Mouse (Mus musculus) spleen, adult 2 months (tissue): ENCODE measurements around the gene Snx21. TPM values are rescaled to one million over a fixed set of nuclear protein-coding genes. Genes with fewer than 3 reads are reported as not detected.

ENCODE experiments used
- DNase-seq, 2 experiments: peaks; one replicate each; pipeline versions ENCODE4 v3.0.0 to v3.0.0-alpha.2; 2012 to 2021; ENCODE audit warnings: low spot score in 2 of 2, low read depth in 1 of 2
- H3K27ac ChIP-seq: fragments of 200-500 bp; 2 replicates; pipeline ENCODE4 v1.5.1; 2012; ENCODE audit warnings: low read length, inconsistent platforms; ENCODE audit not compliant: insufficient read depth
- H3K27me3 ChIP-seq: fragments of 200-500 bp; 2 replicates; pipeline ENCODE4 v1.6.1; 2012; ENCODE audit warnings: mild to moderate bottlenecking, moderate library complexity, low read length, inconsistent platforms; ENCODE audit not compliant: control insufficient read depth, insufficient read depth
- H3K36me3 ChIP-seq: fragments of 200-500 bp; 2 replicates; pipeline ENCODE4 v1.6.1; 2012; ENCODE audit warnings: mild to moderate bottlenecking, low read length, inconsistent platforms; ENCODE audit not compliant: control insufficient read depth, insufficient read depth
- H3K4me1 ChIP-seq: fragments of 200-500 bp; 2 replicates; pipeline ENCODE4 v1.6.1; 2011; ENCODE audit warnings: inconsistent platforms; ENCODE audit not compliant: control insufficient read depth, insufficient read depth, insufficient read length
- H3K4me3 ChIP-seq: fragments of 200-500 bp; 2 replicates; pipeline ENCODE4 v1.5.1; 2011; ENCODE audit warnings: mild to moderate bottlenecking, inconsistent platforms; ENCODE audit not compliant: insufficient read depth, insufficient read length; ENCODE audit errors: extremely low read depth
- CTCF ChIP-seq: fragments of 200-500 bp; IDR thresholded peaks from 2 replicates; pipeline ENCODE4 v1.5.1; 2011; ENCODE audit warnings: mild to moderate bottlenecking, inconsistent platforms; ENCODE audit not compliant: insufficient read depth, insufficient read length, insufficient replicate concordance; ENCODE audit errors: extremely low read depth
- POLR2A ChIP-seq: fragments of 200-500 bp; IDR thresholded peaks from 2 replicates; pipeline ENCODE4 v1.6.1; 2011; ENCODE audit warnings: low read depth, low read length, inconsistent platforms
- WGBS: fragments of 180-500 bp; shearing (Covaris S2); methylation state at CpG from one replicate; pipeline ENCODE4 v1.1.7; 2018; 5-methylcytosine and 5-hydroxymethylcytosine counted together
- polyA plus RNA-seq: library from polyadenylated mRNA; depleted of rRNA; stranded (reverse); fragments of >200 nt; gene quantifications from 2 replicates; pipeline ENCODE4 v1.2.3, GENCODE M21; 2012

The Snx21 gene
- polyA plus RNA-seq, 1 experiment, result 9.5 TPM

DNA sequence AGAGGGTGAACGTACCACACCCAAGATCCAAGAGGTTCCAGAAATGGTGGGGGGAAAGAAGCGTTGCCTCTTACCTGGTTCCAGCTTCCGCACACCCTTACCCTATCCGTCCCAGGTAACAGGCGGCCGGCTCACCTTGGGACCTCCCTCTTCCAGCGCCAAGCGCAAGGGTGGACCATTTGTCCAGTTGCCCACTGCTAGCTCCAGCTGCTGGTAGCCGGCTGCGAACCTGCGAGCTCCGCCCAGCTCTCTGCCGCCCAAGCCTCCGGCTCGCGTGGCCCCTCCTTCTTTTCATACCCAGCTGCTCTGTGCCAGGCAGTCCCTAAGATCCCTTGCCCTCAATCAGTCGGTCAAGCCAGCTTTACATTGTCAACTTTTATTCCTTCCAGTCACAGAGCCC is 8.8 kb upstream of the Snx21 start:
- no peaks in the 10 kb centered on the region for H3K4me1 ChIP-seq
- DNase-seq, result no peak
- TF ChIP-seq POLR2A (no peak), CTCF (no peak)
- WGBS, result 78% methylated on average over 17 of the region's 17 CpGs
- H3K27ac ChIP-seq, result no peak overlapping the region
- H3K36me3 ChIP-seq, result no peaks in the 10 kb centered on the region
- H3K4me3 ChIP-seq, result no peak overlapping the region
- no peaks in the 10 kb centered on the region for H3K27me3 ChIP-seq

DNA sequence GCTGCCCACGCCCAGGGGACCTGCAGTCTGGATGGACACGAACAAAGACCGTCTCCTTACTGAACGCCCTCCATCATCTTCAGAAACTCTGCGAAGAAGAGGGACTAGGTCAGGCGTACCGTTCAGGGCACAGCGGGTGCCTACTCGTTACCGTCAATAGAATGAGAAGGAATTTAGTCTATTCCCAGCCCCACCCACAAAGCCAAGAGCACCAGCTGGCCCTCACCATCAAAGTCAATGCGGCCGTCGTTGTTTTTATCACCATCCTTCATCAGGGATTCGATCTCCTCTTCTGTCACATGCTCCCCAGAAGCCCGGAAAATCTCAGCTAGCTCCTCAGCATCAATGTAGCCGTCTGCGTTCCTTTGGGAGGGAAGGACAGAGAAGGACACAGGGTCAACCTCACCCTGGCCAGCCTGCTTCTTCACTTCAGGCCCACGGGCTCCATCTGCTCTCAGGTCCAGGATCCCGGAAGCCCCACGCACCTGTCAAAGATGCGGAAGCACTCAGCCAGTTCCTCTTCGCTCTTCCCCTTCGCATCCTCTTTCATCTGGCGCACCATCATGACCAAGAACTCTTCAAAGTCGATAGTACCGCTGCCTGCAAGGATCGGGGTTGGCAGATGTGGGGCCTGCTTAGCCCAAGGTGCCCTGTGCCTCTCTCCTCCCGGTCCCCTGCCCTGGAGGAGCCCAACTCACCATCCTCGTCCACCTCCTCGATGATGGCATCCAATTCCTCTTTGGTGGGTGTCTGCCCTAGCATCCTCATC is 8.2 kb upstream of the Snx21 start:
- no peaks in the 10 kb centered on the region for H3K36me3 ChIP-seq

DNA sequence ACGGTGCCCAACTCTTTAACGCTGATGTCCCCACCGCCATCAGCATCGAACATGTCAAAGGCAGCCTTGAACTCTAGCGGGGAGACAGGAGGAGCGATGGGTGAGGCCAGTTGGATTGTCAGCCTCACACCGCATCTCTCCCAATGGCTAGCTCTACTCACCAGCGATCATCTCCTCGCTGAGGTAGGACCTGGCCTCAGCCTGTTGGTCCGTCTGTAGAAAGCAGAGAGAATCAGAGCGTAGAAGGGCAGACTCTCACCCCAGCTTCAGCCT is 7.7 kb upstream of the Snx21 start:
- TF ChIP-seq CTCF, result no peak
- no peak for TF ChIP-seq POLR2A
- no peak overlapping the region for H3K4me3 ChIP-seq
- H3K4me1 ChIP-seq, result no peaks in the 10 kb centered on the region
- H3K27me3 ChIP-seq, result no peaks in the 10 kb centered on the region
- H3K36me3 ChIP-seq, result no peaks in the 10 kb centered on the region
- WGBS, result 89% methylated on average over 11 of the region's 11 CpGs
- H3K27ac ChIP-seq, result no peak overlapping the region
- DNase-seq, result no peak

More for the DNA sequence above, 8.2 kb upstream of the Snx21 start:
- TF ChIP-seq CTCF, result no peak
- TF ChIP-seq POLR2A, result no peak
- DNase-seq, result no peak
- Histone ChIP-seq H3K4me1 (no peaks in the 10 kb centered on the region), H3K27ac (no peak overlapping the region), H3K27me3 (no peaks in the 10 kb centered on the region), H3K4me3 (no peak overlapping the region)
- WGBS, result 81% methylated on average over 30 of the region's 30 CpGs

DNA sequence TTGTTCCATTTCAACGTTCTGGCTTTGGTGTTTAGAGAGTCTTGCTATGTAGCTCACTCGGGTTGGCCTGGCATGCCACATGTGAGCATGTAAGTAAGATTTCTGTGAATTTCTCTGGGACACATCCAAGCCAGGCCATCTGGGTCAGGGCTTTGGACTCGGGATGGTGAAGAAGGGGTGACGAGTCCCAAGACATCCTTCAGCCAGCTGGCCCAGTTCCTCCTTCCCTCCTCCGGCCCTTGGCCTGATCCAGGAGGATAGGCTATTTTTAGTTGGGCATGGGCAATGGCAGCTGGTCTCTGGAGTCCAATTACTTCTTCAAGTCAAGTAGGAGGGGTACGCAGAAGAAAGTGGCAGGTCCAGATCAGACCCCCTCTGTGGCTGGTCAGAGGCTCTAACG is 6.8 kb upstream of the Snx21 start:
- WGBS, result 81% methylated on average over 7 of the region's 7 CpGs
- no peak for DNase-seq
- TF ChIP-seq POLR2A (no peak), CTCF (no peak)
- no peak overlapping the region for H3K4me3 ChIP-seq
- no peaks in the 10 kb centered on the region for H3K27me3 ChIP-seq
- H3K36me3 ChIP-seq, result no peaks in the 10 kb centered on the region
- no peak overlapping the region for H3K27ac ChIP-seq
- H3K4me1 ChIP-seq, result no peaks in the 10 kb centered on the region

DNA sequence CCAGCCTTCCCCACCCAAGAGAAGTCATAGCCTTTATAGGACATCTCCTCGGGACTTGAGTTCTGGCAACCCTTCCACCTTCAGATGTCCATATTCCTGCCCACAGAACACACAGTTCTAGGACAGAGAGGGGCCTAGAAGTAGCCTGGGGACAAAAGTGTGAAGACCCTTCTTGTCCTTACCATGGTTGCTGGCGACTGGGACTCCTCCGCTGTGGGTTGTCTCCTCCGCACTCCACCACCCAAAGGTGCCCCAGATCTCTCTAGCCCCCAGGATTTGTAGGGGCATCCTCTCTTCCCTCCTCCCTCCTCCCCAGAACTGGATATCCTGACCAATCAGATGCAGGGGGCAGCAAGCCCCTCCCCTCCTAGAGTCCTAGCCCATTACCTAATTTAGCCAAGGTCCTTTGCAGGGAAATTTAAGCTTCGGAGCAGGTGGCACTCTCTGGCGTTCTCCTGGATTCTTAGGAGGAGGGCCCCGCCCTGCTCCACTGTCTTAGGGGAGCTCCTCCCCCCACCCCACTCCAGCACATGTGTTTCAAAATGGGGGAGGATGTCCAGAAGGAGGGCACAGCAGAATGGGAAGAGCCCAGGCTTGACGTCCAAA is 6.0 kb upstream of the Snx21 start, which contains the start of gene Tnnc2:
Gene Tnnc2, minus strand, starts transcription at position 487 of the 606 bp plus-strand sequence.
- H3K4me1 ChIP-seq, result no peaks in the 10 kb centered on the region
- H3K27ac ChIP-seq, result no peak within 1 kb of the TSS
- H3K36me3 ChIP-seq, result no peaks in the 10 kb centered on the region
- no peak for DNase-seq
- no peak for TF ChIP-seq CTCF
- TF ChIP-seq POLR2A, result no peak
- 89% methylated on average over 8 of the region's 8 CpGs for WGBS
- no peak within 1 kb of the TSS for H3K4me3 ChIP-seq
- no peaks in the 10 kb centered on the region for H3K27me3 ChIP-seq

DNA sequence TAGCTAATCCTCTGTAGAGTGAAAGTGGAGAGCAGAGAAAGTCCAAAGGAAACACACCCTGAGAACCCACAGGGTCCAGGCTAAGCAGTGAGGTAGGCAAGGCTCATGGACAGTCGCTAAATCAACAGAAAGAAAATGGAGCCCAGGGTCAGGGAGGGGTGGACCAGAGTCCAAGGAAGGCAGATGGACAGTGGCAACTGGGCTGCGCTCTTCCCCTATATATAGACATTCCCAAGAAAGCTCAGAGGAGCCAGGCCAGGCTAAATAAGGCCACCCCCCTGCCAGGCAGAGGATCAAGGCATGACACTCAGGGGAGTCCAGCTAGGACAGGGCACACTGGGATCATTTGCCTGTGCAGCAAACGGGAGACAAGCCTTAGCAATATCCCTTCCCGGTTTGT is 3.7 kb upstream of the Snx21 start:
- Histone ChIP-seq H3K4me3 (no peak overlapping the region), H3K27ac (no peak overlapping the region), H3K36me3 (no peaks in the 10 kb centered on the region), H3K27me3 (no peaks in the 10 kb centered on the region), H3K4me1 (peaks cover 7% of the 10 kb centered on the region; the same call in 1 of the 2 replicates)
- no peak for TF ChIP-seq POLR2A
- no peak for TF ChIP-seq CTCF
- no peak for DNase-seq
- 85% methylated on average over 4 of the region's 4 CpGs for whole genome bisulfite sequencing

DNA sequence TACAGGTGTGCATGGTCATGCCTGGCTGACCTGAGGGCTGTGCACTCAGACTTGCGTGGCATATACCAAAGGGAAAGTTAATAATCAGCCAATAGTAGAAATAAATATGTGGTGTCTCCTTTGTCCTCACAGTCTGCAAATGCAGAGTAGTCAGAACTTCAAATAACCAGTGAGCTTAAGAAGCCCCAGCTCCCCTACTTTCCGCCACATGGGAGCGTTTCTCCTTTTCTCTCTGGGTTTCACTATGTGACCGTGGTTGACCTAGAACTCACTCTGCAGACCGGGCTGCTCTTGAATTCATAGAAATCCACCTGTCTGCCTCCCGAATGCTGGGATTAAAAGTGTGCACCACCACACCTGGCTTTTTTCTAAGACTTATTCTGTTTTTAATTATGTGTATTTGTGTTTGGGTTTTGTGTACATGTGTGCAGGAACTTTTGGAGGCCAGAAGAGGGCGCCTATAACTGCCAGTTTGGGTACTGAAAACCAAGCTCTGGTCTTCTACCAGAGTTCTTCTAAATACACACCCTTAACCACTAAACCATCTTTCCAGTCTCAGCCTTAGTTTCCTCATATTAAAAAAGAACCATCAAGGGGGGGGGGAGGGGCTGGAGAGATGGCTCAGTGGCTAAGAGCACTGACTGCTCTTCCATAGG is 1.6 kb upstream of the Snx21 start:
- whole genome bisulfite sequencing, result 76% methylated on average over 7 of the region's 7 CpGs
- no peak for TF ChIP-seq CTCF
- TF ChIP-seq POLR2A, result no peak
- Histone ChIP-seq H3K4me3 (no peak overlapping the region), H3K27me3 (no peaks in the 10 kb centered on the region), H3K36me3 (no peaks in the 10 kb centered on the region), H3K4me1 (peaks cover 7% of the 10 kb centered on the region; the same call in 1 of the 2 replicates), H3K27ac (no peak overlapping the region)
- no peak for DNase-seq
